Mouse (Mus musculus): ENCODE data around the gene Nphp1. TPM values are rescaled to one million over a fixed set of nuclear protein-coding genes. Genes with fewer than 3 reads are reported as not detected.

Nphp1 gene
- polyA plus RNA-seq (2015; fragmentation: Nextera tagmentation; extraction: Ambion mirVana): 19.3 and 19.6 TPM in 2 replicates

DNA sequence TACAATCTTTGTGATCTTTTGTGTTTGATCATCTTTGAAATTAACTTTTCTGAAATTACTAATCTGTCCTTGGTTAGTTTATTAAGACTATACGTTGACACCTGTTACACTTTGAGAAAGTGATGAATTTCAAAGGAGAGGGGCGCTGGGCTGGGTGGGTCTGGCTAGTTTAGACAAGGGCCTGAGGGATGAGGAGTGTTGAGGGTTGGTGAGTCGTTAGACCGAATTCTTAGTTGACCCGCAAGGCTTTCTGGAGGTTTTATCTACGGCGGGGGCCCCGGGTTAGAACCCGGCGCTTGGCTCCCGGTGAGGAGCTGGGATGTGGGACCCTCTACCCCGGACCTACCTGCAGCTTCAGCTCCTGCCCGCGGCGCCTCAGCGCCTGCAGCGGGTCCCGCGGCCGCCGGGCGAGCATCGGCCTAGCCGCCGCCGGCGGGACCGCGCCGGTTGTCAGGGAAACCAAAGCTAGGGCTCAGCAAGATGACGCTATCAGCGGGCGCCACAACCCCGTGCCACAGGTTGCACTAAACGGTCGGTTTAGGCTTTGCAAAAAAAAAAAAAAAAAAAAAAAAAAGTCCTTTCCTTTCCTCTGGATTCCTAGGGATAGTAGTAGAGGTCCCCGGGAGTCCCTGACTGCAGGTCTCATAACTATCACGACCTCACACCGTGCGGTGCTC, at the start of gene Nphp1:
TSS of gene Nphp1 (minus strand) at position 458 of the 677 bp plus-strand sequence.
- peak; percentile 81 for ATAC-seq (replicated peaks)
- Histone ChIP-seq H3K9me3 (no peaks in the 10 kb centered on the region), H3K27ac (replicated peaks) (no peak within 1 kb of the TSS), H3K4me3 (peak within 1 kb of the TSS; percentile 59), H3K4me2 (replicated peaks) (peak within 1 kb of the TSS; percentile 65), H3K27me3 (no peaks in the 10 kb centered on the region), H3K9ac (replicated peaks) (peak within 1 kb of the TSS; percentile 62), H3K4me1 (peaks cover 32% of the 10 kb centered on the region), H3K36me3 (no peaks in the 10 kb centered on the region)
- under 1% methylated on average over 40 of the region's 40 CpGs for WGBS

DNA sequence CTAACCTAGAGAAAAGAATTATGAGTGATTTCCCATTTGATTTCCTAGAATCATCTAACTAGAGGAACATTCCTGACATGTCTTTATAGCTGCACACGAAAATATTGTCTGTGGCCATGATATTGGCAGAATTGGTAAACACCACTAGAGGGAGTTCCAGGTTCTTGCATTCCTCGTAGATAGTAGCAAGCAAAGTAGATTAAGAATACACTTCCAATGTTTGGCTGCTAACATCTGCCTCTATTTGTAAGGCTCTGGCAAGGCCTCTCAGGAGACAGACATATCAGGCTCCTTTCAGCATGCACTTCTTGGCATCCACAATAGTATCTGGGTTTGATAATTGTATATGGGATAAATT, 44.1 kb upstream of the Nphp1 start:
- no peak for ATAC-seq (replicated peaks)
- Histone ChIP-seq H3K27me3 (no peaks in the 10 kb centered on the region), H3K4me2 (replicated peaks) (no peak overlapping the region), H3K9ac (replicated peaks) (no peak overlapping the region), H3K9me3 (no peaks in the 10 kb centered on the region), H3K36me3 (no peaks in the 10 kb centered on the region), H3K27ac (replicated peaks) (no peak overlapping the region), H3K4me3 (no peak overlapping the region), H3K4me1 (peaks cover 20% of the 10 kb centered on the region)
- WGBS: 19% methylated on average over 2 of the region's 2 CpGs

DNA sequence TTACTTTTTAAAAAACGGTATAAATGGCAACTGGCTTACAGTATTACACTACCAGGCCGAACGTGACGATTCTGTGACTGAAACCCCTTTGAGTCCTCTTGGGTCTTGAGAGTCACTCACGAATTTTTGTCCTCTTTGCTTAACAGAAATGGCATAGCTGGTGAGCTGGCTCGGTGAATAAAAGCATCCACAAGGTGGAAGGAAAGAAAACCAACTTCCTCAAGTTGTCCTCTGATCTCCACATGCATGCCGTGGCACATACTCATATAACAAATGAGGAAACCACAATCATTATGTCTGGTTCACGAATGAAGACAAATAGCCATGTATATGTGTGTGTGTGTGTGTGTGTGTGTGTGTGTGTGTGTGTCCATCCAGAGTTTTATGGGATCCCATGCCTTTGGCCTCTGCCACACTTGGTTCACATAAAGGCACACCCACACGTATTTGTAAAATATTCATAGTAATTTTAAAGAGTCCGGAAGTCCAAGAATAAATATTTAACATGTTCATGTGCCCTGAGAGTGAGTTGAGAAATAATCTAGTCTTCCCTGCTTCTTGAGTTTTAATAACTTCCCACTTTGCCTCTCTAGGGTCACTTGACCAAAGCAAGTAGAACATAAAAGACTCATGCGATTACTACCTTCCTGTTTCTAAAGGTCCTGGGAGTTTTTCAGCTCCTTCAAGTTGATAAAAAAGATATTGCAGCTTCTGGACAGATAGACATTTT, 43.6 kb upstream of the Nphp1 start:
- Histone ChIP-seq H3K27ac (replicated peaks) (peak overlapping the region; percentile 41), H3K4me3 (peak overlapping the region; percentile 74), H3K4me2 (replicated peaks) (peak overlapping the region; percentile 84), H3K4me1 (peaks cover 20% of the 10 kb centered on the region), H3K27me3 (no peaks in the 10 kb centered on the region), H3K36me3 (0 out of 2 replicates have a peak, but pooled peaks cover under 1% of the 10 kb centered on the region), H3K9me3 (no peaks in the 10 kb centered on the region), H3K9ac (replicated peaks) (peak overlapping the region; percentile 45)
- ATAC-seq (replicated peaks): no peak; the same call in 1 of the 2 replicates
- 40% methylated on average over 11 of the region's 11 CpGs for WGBS

DNA sequence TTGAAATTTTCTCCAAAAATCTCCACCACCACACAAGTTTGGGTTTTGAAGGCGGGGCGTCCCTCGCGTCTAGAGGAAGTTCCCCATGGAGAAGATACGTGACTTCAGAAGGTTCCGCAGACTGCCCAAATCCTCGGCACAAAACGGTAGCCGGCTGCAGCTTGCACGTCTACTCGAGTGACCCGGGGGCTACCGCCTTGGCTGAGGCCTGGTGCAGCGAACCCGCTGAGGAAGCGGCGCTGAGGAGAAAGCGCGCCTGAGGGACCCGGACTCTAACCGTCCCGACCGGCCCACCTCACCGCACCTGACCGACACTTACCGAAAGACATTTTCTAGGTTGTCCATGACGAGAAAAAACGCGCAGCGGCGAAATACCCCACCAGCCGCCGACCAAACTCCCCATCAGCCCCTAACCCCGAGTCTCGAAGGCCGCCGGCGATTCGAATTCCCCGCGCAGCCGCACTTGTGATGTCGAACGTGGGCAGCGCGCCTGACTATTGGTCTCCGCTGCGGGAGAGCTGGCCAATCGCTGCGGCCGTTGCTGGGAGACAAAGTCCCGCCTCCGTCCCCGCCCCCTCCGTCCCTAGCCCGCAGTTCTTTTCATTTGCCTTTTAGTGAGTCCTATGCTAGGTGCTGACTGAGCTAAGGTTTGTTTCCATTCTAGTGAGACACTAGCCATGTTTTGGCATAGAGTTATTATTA, 42.9 kb upstream of the Nphp1 start, which contains the start of gene Bub1:
TSS of gene Bub1 (minus strand) at position 465 of the 702 bp plus-strand sequence.
- H3K36me3 ChIP-seq: 0 out of 2 replicates have a peak, but pooled peaks cover 4% of the 10 kb centered on the region
- H3K4me3 ChIP-seq: peak within 1 kb of the TSS; percentile 74
- ATAC-seq (replicated peaks): peak; percentile 100
- peak within 1 kb of the TSS; percentile 51 for H3K9ac ChIP-seq (replicated peaks)
- peaks cover 20% of the 10 kb centered on the region for H3K4me1 ChIP-seq
- H3K27me3 ChIP-seq: no peaks in the 10 kb centered on the region
- H3K9me3 ChIP-seq: no peaks in the 10 kb centered on the region
- H3K27ac ChIP-seq (replicated peaks): peak within 1 kb of the TSS; percentile 41
- under 1% methylated on average over 56 of the region's 56 CpGs for WGBS
- peak within 1 kb of the TSS; percentile 84 for H3K4me2 ChIP-seq (replicated peaks)

DNA sequence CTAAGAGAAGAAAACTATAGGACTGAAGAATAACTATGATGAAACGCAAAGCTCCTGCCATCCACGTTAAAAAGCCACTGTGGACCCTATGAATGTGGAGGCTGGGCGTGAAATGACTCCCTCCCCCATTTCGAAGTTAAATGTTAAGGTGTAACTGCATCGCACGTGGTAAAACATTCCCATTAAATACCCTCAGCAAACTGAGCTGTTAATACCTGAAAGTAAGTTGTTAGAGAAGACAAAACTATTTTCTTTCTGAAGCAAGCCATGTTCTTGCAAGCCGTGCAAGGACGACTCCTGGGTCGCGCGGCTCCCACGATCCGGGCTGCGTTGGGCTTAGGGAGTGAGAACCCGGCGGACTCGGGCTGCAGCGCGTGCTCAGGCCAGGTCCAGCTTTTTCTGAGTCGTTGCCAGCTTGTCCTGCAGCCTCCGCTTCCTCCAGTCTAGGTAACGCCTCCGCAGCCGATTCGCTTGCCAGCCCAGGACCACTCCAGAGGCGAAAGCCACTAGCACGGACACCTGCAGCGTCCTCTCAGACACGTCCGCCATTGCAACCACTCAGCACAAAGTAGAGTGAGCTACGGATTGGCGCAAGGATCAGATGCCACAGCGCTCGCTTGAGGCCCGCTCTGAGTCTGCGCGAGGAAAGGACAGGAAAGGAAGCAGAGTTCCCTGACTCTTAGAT, 3.4 kb upstream of the Nphp1 start, which contains the start of gene Mtln:
TSS of gene Mtln (minus strand) at position 570 of the 685 bp plus-strand sequence.
- H3K27me3 ChIP-seq: no peaks in the 10 kb centered on the region
- under 1% methylated on average over 37 of the region's 37 CpGs for WGBS
- peak within 1 kb of the TSS; percentile 84 for H3K27ac ChIP-seq (replicated peaks)
- no peaks in the 10 kb centered on the region for H3K9me3 ChIP-seq
- no peaks in the 10 kb centered on the region for H3K36me3 ChIP-seq
- peaks cover 32% of the 10 kb centered on the region for H3K4me1 ChIP-seq
- H3K4me2 ChIP-seq (replicated peaks): peak within 1 kb of the TSS; percentile 64
- H3K9ac ChIP-seq (replicated peaks): peak within 1 kb of the TSS; percentile 81
- ATAC-seq (replicated peaks): peak; percentile 96
- peak within 1 kb of the TSS; percentile 95 for H3K4me3 ChIP-seq

DNA sequence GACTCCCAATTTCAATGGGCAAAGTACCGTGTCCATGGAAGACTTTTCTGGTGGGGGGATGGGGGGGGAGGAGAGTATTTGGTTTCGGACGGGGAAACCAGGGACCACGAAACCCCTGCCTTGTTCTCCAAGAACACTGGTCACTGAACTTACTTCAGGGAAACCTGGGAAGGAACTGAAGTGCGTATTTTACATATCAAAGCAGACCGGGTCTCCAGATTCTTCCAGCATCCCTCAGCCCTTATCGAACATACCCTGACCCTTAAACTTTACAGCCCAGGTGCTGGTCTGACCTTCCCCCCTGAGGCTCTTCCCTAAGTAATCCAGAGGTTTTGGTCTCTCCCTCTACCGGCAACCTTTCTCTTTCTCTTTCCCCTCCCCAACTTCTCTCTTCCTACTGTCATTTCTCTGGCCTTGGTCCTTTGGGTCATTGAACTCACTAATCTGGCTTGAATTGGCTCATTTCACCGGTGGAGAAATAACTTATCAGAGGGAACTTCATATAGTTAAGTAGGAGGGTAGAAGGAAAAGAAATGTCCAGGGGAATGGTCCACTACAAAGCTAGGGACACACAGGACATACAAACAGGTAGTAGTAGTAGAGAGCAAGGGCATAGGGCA, 1.1 kb upstream of the Nphp1 start:
- no peaks in the 10 kb centered on the region for H3K9me3 ChIP-seq
- ATAC-seq (replicated peaks): no peak
- H3K27me3 ChIP-seq: no peaks in the 10 kb centered on the region
- 16% methylated on average over 9 of the region's 9 CpGs for WGBS
- 0 out of 2 replicates have a peak overlapping the region, but pooled peaks have one; percentile 62 for H3K9ac ChIP-seq (replicated peaks)
- no peaks in the 10 kb centered on the region for H3K36me3 ChIP-seq
- no peak overlapping the region for H3K27ac ChIP-seq (replicated peaks)
- peaks cover 32% of the 10 kb centered on the region for H3K4me1 ChIP-seq
- H3K4me2 ChIP-seq (replicated peaks): peak overlapping the region; percentile 65
- peak overlapping the region; percentile 59 for H3K4me3 ChIP-seq

DNA sequence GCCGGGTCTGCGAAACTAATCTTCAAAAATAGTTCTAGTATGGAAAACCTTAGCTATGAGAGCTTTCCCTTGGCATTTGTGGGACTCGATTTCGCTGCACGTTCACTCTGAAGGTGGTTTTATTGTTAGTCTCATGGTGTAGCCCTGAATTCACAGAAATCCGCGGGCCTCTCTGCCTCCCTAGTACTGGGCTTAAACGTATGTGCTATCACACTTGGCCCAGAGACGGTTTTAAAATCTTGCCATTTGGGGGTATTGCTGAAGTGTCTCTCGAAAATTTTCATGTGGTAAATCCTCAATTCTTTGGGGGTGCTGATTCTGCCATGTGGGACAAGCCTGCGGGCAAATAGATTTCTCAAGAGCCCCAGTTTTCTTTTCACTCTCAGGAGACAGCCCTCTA, 441 bp upstream of the Nphp1 start:
- no peaks in the 10 kb centered on the region for H3K27me3 ChIP-seq
- no peaks in the 10 kb centered on the region for H3K9me3 ChIP-seq
- 3% methylated on average over 11 of the region's 11 CpGs for WGBS
- peak overlapping the region; percentile 62 for H3K9ac ChIP-seq (replicated peaks)
- H3K4me3 ChIP-seq: peak overlapping the region; percentile 59
- ATAC-seq (replicated peaks): no peak
- H3K27ac ChIP-seq (replicated peaks): no peak overlapping the region
- no peaks in the 10 kb centered on the region for H3K36me3 ChIP-seq
- peak overlapping the region; percentile 65 for H3K4me2 ChIP-seq (replicated peaks)
- peaks cover 32% of the 10 kb centered on the region for H3K4me1 ChIP-seq

DNA sequence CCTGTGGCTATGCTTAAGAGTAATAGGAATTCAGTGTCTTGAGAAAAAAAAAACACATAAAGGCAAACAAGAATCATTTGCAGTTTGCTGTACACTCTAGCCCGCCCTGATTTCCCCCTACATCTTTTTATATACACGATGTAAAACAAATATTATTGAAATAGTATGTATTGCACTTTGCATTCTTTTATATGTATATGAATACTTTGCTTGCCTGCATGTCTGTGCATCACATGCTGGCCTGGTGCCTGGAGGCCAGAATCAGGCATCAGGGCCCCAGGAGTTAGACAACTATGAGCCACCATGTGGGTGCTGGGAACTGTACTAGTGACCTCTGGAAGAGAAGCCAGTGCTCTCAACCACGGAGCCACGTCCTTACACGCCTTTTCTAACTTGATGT, 1.5 kb downstream of the Nphp1 start:
- H3K9ac ChIP-seq (replicated peaks): no peak overlapping the region
- WGBS: 92% methylated on average over 5 of the region's 5 CpGs

DNA sequence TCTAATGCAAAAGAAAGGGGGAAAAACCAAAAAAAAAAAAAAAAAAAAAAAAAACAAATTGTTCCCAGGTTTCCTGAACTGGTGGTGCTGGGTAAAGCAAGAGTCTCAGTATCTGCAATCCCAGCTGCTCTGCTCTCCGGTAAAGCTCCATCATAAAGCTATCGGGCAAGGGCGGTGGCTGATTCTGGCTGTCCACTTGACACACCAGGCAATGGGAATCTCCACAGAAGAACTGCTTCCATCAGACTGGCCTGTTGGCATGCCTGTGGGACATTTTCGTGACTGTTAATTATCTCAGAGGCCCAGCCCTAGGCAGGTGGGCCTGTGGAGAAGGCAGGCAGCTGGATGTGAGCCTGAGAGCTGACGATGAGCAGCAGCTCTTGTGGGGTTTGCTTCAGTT, 10.2 kb downstream of the Nphp1 start:
- no peak overlapping the region for H3K27ac ChIP-seq (replicated peaks)
- H3K9ac ChIP-seq (replicated peaks): no peak overlapping the region
- H3K9me3 ChIP-seq: no peaks in the 10 kb centered on the region
- peaks cover 7% of the 10 kb centered on the region for H3K4me1 ChIP-seq
- 90% methylated on average over 5 of the region's 5 CpGs for WGBS
- H3K27me3 ChIP-seq: no peaks in the 10 kb centered on the region
- no peak for ATAC-seq (replicated peaks)
- H3K4me2 ChIP-seq (replicated peaks): no peak overlapping the region
- peaks cover 4% of the 10 kb centered on the region; the same call in 1 of the 2 replicates for H3K36me3 ChIP-seq
- H3K4me3 ChIP-seq: no peak overlapping the region

More for the DNA sequence above, 1.5 kb downstream of the Nphp1 start:
- Histone ChIP-seq H3K27me3 (no peaks in the 10 kb centered on the region), H3K4me3 (no peak overlapping the region), H3K36me3 (no peaks in the 10 kb centered on the region), H3K4me2 (replicated peaks) (no peak overlapping the region), H3K4me1 (peaks cover 32% of the 10 kb centered on the region), H3K27ac (replicated peaks) (no peak overlapping the region), H3K9me3 (no peaks in the 10 kb centered on the region)
- no peak for ATAC-seq (replicated peaks)

DNA sequence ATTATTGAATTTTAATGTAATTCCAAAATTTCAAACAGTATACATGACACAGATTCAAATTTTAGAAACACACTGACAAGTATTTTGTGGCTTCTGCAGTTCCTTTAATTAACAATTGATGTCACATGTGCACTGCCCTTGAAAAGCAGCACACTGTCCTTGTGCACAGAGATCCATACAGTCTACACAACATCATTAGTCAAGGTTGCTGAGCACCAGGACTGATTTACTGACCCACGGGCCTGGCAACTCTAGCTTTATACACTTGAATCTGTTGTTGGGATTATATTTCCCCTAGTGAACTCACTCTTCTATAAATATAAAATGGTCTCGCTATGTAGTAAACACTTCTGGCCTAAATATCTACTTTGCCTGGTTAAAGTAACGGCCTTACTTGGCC, 13.7 kb downstream of the Nphp1 start:
- ATAC-seq (replicated peaks): no peak
- Histone ChIP-seq H3K4me1 (peaks cover 7% of the 10 kb centered on the region), H3K4me3 (no peak overlapping the region), H3K36me3 (peaks cover 13% of the 10 kb centered on the region; the same call in 1 of the 2 replicates), H3K9me3 (no peaks in the 10 kb centered on the region), H3K27ac (replicated peaks) (no peak overlapping the region), H3K9ac (replicated peaks) (no peak overlapping the region), H3K27me3 (no peaks in the 10 kb centered on the region), H3K4me2 (replicated peaks) (no peak overlapping the region)
- 58% methylated on average over 3 of the region's 3 CpGs for WGBS

DNA sequence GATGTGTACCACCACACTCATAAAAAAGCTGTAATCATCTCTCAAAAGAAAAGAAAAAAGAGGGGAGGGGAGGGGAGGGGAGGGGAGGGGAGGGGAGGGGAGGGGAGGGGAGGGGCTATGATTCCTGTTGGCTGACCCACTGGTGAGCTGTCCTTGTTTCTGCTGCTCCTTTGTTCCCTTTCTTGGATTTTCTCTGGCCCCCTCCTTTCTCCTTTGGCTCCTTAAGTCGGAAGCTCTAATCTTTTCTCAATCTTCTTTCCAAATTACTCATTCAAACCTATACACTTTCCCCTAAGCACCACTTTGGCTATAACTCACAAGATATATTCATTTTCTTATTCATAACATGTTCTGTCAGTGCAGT, 14.1 kb downstream of the Nphp1 start:
- ATAC-seq (replicated peaks): no peak
- H3K27ac ChIP-seq (replicated peaks): no peak overlapping the region

More for the DNA sequence above, 14.1 kb downstream of the Nphp1 start:
- no peak overlapping the region for H3K9ac ChIP-seq (replicated peaks)
- WGBS: 0% methylated on average over 1 of the region's 1 CpGs
- H3K4me2 ChIP-seq (replicated peaks): no peak overlapping the region
- no peak overlapping the region for H3K4me3 ChIP-seq
- H3K36me3 ChIP-seq: peaks cover 18% of the 10 kb centered on the region; the same call in 1 of the 2 replicates
- H3K4me1 ChIP-seq: peaks cover 7% of the 10 kb centered on the region
- no peaks in the 10 kb centered on the region for H3K27me3 ChIP-seq
- H3K9me3 ChIP-seq: no peaks in the 10 kb centered on the region
